Mouse (Mus musculus): ENCODE data around the gene Gls2. TPM values are rescaled to one million over a fixed set of nuclear protein-coding genes. Genes with fewer than 3 reads are reported as not detected.

The Gls2 gene
- polyA plus RNA-seq, 1 experiment: 1.1 TPM

- no peak overlapping the region for H3ac ChIP-seq (ENCODE audit: control insufficient read depth, insufficient read length)
- no peaks in the 10 kb centered on the region for H3K79me2 ChIP-seq (ENCODE audit: control insufficient read depth, insufficient read depth)
- TF ChIP-seq TCF3 (IDR thresholded peaks at IDR 0.05; ENCODE audit: insufficient read length, low read depth): no peak
- no peak for TF ChIP-seq CEBPB (IDR thresholded peaks at IDR 0.05; ENCODE audit: insufficient read depth, poor library complexity, severe bottlenecking)
- TF ChIP-seq TCF12 (IDR thresholded peaks at IDR 0.05; ENCODE audit: insufficient read depth, poor library complexity, severe bottlenecking): no peak
- no peak for TF ChIP-seq E2F4 (IDR thresholded peaks at IDR 0.05; ENCODE audit: insufficient read depth)
- TF ChIP-seq MYOD1 (IDR thresholded peaks at IDR 0.05; ENCODE audit: control insufficient read depth in 1 of 3, insufficient read length in 2 of 3, low read depth in 2 of 3): no peak
- no peak for TF ChIP-seq USF1 (IDR thresholded peaks at IDR 0.05; ENCODE audit: low read depth)
- TF ChIP-seq POLR2AphosphoS2 (IDR thresholded peaks at IDR 0.05; ENCODE audit: insufficient read length, low read depth): no peak
- no peak for TF ChIP-seq MYOG (IDR thresholded peaks at IDR 0.05; ENCODE audit: control insufficient read depth in 1 of 3, insufficient read depth in 1 of 3, insufficient read length in 2 of 3, low read depth in 2 of 3)
- no peak for TF ChIP-seq POLR2A (IDR thresholded peaks at IDR 0.05; ENCODE audit: insufficient read length, low read depth)
- no peak for TF ChIP-seq MAX (IDR thresholded peaks at IDR 0.05; ENCODE audit: low read depth)
- no peak for TF ChIP-seq REST (IDR thresholded peaks at IDR 0.05; ENCODE audit: insufficient read depth, insufficient read length)
- H3K4me2 ChIP-seq (ENCODE audit: low read depth): no peak overlapping the region
- no peaks in the 10 kb centered on the region for H3K36me3 ChIP-seq (ENCODE audit: control insufficient read depth, insufficient read depth)
- H3K27me3 ChIP-seq (ENCODE audit: control insufficient read depth, insufficient read depth, insufficient read length): no peaks in the 10 kb centered on the region
- no peak overlapping the region for H3K4me3 ChIP-seq
These were observed 36.3 kb downstream of the Gls2 start for GRCm38 (mm10) chr10:128230582-128230981.

GRCm38 (mm10) chr10:128231146-128231545 is 36.9 kb downstream of the Gls2 start:
- TF ChIP-seq REST (IDR thresholded peaks at IDR 0.05; ENCODE audit: insufficient read depth, insufficient read length) (no peak), TCF12 (IDR thresholded peaks at IDR 0.05; ENCODE audit: insufficient read depth, poor library complexity, severe bottlenecking) (no peak), USF1 (IDR thresholded peaks at IDR 0.05; ENCODE audit: low read depth) (no peak)
- Histone ChIP-seq H3K27me3 (ENCODE audit: control insufficient read depth, insufficient read depth, insufficient read length) (no peaks in the 10 kb centered on the region), H3ac (ENCODE audit: control insufficient read depth, insufficient read length) (no peak overlapping the region), H3K4me2 (ENCODE audit: low read depth) (peak overlapping the region; percentile 87), H3K36me3 (ENCODE audit: control insufficient read depth, insufficient read depth) (no peaks in the 10 kb centered on the region), H3K79me2 (ENCODE audit: control insufficient read depth, insufficient read depth) (no peaks in the 10 kb centered on the region), H3K4me3 (peak overlapping the region; percentile 53)

- TF ChIP-seq SRF (IDR thresholded peaks at IDR 0.05; ENCODE audit: control insufficient read depth, insufficient read length, low read depth) (no peak), POLR2A (IDR thresholded peaks at IDR 0.05; ENCODE audit: insufficient read length, low read depth) (peak; percentile 65), TCF3 (IDR thresholded peaks at IDR 0.05; ENCODE audit: insufficient read length, low read depth) (no peak), CEBPB (IDR thresholded peaks at IDR 0.05; ENCODE audit: insufficient read depth, poor library complexity, severe bottlenecking) (no peak), MYOD1 (IDR thresholded peaks at IDR 0.05; ENCODE audit: control insufficient read depth in 1 of 3, insufficient read length in 2 of 3, low read depth in 2 of 3) (no peak), TCF12 (IDR thresholded peaks at IDR 0.05; ENCODE audit: insufficient read depth, poor library complexity, severe bottlenecking) (no peak), E2F4 (IDR thresholded peaks at IDR 0.05; ENCODE audit: insufficient read depth) (peak; percentile 92), MYOG (IDR thresholded peaks at IDR 0.05; ENCODE audit: control insufficient read depth in 1 of 3, insufficient read depth in 1 of 3, insufficient read length in 2 of 3, low read depth in 2 of 3) (no peak), POLR2AphosphoS2 (IDR thresholded peaks at IDR 0.05; ENCODE audit: insufficient read length, low read depth) (peak; percentile 59), MAX (IDR thresholded peaks at IDR 0.05; ENCODE audit: low read depth) (no peak), USF1 (IDR thresholded peaks at IDR 0.05; ENCODE audit: low read depth) (no peak), REST (IDR thresholded peaks at IDR 0.05; ENCODE audit: insufficient read depth, insufficient read length) (no peak)
- Histone ChIP-seq H3K4me3 (peak within 1 kb of the TSS; percentile 53), H3K4me2 (ENCODE audit: low read depth) (peak within 1 kb of the TSS; percentile 89), H3K27me3 (ENCODE audit: control insufficient read depth, insufficient read depth, insufficient read length) (no peaks in the 10 kb centered on the region), H3ac (ENCODE audit: control insufficient read depth, insufficient read length) (peak within 1 kb of the TSS; percentile 64), H3K79me2 (ENCODE audit: control insufficient read depth, insufficient read depth) (no peaks in the 10 kb centered on the region), H3K36me3 (ENCODE audit: control insufficient read depth, insufficient read depth) (no peaks in the 10 kb centered on the region)
These were observed 37.6 kb downstream of the Gls2 start, which contains the start of gene Timeless for GRCm38 (mm10) chr10:128231697-128232419. Timeless (plus strand) TSS chr10:128232065.

- Histone ChIP-seq H3K36me3 (ENCODE audit: control insufficient read depth, insufficient read depth) (no peaks in the 10 kb centered on the region), H3K79me2 (ENCODE audit: control insufficient read depth, insufficient read depth) (no peaks in the 10 kb centered on the region), H3K4me3 (peak overlapping the region; percentile 53), H3ac (ENCODE audit: control insufficient read depth, insufficient read length) (peak overlapping the region; percentile 64), H3K4me2 (ENCODE audit: low read depth) (peak overlapping the region; percentile 89), H3K27me3 (ENCODE audit: control insufficient read depth, insufficient read depth, insufficient read length) (no peaks in the 10 kb centered on the region)
- TF ChIP-seq USF1 (IDR thresholded peaks at IDR 0.05; ENCODE audit: low read depth) (no peak), SRF (IDR thresholded peaks at IDR 0.05; ENCODE audit: control insufficient read depth, insufficient read length, low read depth) (no peak), MYOD1 (IDR thresholded peaks at IDR 0.05; ENCODE audit: control insufficient read depth in 1 of 3, insufficient read length in 2 of 3, low read depth in 2 of 3) (no peak), REST (IDR thresholded peaks at IDR 0.05; ENCODE audit: insufficient read depth, insufficient read length) (no peak), CEBPB (IDR thresholded peaks at IDR 0.05; ENCODE audit: insufficient read depth, poor library complexity, severe bottlenecking) (no peak), MYOG (IDR thresholded peaks at IDR 0.05; ENCODE audit: control insufficient read depth in 1 of 3, insufficient read depth in 1 of 3, insufficient read length in 2 of 3, low read depth in 2 of 3) (no peak), E2F4 (IDR thresholded peaks at IDR 0.05; ENCODE audit: insufficient read depth) (no peak), MAX (IDR thresholded peaks at IDR 0.05; ENCODE audit: low read depth) (no peak), TCF12 (IDR thresholded peaks at IDR 0.05; ENCODE audit: insufficient read depth, poor library complexity, severe bottlenecking) (no peak), POLR2A (IDR thresholded peaks at IDR 0.05; ENCODE audit: insufficient read length, low read depth) (no peak), TCF3 (IDR thresholded peaks at IDR 0.05; ENCODE audit: insufficient read length, low read depth) (no peak), POLR2AphosphoS2 (IDR thresholded peaks at IDR 0.05; ENCODE audit: insufficient read length, low read depth) (no peak)
These were observed 38.2 kb downstream of the Gls2 start for GRCm38 (mm10) chr10:128232420-128232985.
